Mouse (Mus musculus) forebrain, embryonic 12.5 days (tissue): ENCODE data around the gene Ifitm7. TPM values are rescaled to one million over a fixed set of nuclear protein-coding genes. Genes with fewer than 3 reads are reported as not detected.

Source experiments
- ATAC-seq: fragments of 200-750 bp; cut with Nextera tagmentation; 2 replicates; pipeline ENCODE4 v1.8.0; 2017; ENCODE audit warnings: moderate TSS enrichment; ENCODE audit not compliant: low FRiP score
- H3K27ac ChIP-seq: fragments of 300-500 bp; sonication (generic); 2 replicates; pipeline ENCODE4 v1.5.1; 2016; ENCODE audit warnings: mild to moderate bottlenecking
- H3K27me3 ChIP-seq: fragments of 300-500 bp; sonication (generic); 2 replicates; pipeline ENCODE4 v1.6.1; 2016; ENCODE audit warnings: mild to moderate bottlenecking
- H3K36me3 ChIP-seq: fragments of 300-500 bp; sonication (generic); replicated peaks from 2 replicates; pipeline ENCODE4 v1.6.1; 2016; ENCODE audit warnings: mild to moderate bottlenecking
- H3K4me1 ChIP-seq: fragments of 300-500 bp; sonication (generic); 2 replicates; pipeline ENCODE4 v1.6.1; 2016
- H3K4me2 ChIP-seq: fragments of 300-500 bp; sonication (generic); 2 replicates; pipeline ENCODE4 v1.6.1; 2016; ENCODE audit warnings: mild to moderate bottlenecking, moderate library complexity
- H3K4me3 ChIP-seq: fragments of 300-500 bp; sonication (generic); replicated peaks from 2 replicates; pipeline ENCODE4 v1.5.1; 2016; ENCODE audit warnings: mild to moderate bottlenecking
- H3K9ac ChIP-seq: fragments of 300-500 bp; sonication (generic); 2 replicates; pipeline ENCODE4 v1.6.1; 2016; ENCODE audit warnings: mild to moderate bottlenecking
- H3K9me3 ChIP-seq: fragments of 300-500 bp; sonication (generic); 2 replicates; pipeline ENCODE4 v1.6.1; 2016
- WGBS: fragments of 180-500 bp; shearing (Covaris S2); methylation state at CpG from one replicate; pipeline ENCODE4 v1.1.7; 2016; 5-methylcytosine and 5-hydroxymethylcytosine counted together
- polyA plus RNA-seq: library from polyadenylated mRNA; unstranded; fragments of >200 nt; fragmentation: Nextera tagmentation; extraction: Ambion mirVana; gene quantifications from 2 replicates; pipeline ENCODE4 v1.2.1, GENCODE M21; 2016

Ifitm7 gene
- polyA plus RNA-seq, 1 experiment from 2014 or later: 0.88 TPM

- no peaks in the 10 kb centered on the region for H3K9me3 ChIP-seq
- no peaks in the 10 kb centered on the region for H3K36me3 ChIP-seq
- 15% methylated on average over 1 of the region's 1 CpGs for WGBS
- no peak overlapping the region for H3K27ac ChIP-seq
- H3K9ac ChIP-seq: no peak overlapping the region
- no peaks in the 10 kb centered on the region for H3K4me1 ChIP-seq
- H3K4me2 ChIP-seq: no peak overlapping the region
- H3K27me3 ChIP-seq: no peaks in the 10 kb centered on the region
- H3K4me3 ChIP-seq: no peak overlapping the region
- no peak for ATAC-seq
Measured at GRCm38 (mm10) chr16:13962053-13962452, 24.6 kb downstream of the Ifitm7 start.

- Histone ChIP-seq H3K36me3 (no peaks in the 10 kb centered on the region), H3K4me3 (no peak overlapping the region), H3K9me3 (no peaks in the 10 kb centered on the region), H3K27me3 (no peaks in the 10 kb centered on the region), H3K9ac (no peak overlapping the region), H3K4me2 (no peak overlapping the region), H3K27ac (no peak overlapping the region), H3K4me1 (no peaks in the 10 kb centered on the region)
- 71% methylated on average over 3 of the region's 3 CpGs for WGBS
- no peak for ATAC-seq
Measured at GRCm38 (mm10) chr16:13951245-13951644, 35.4 kb downstream of the Ifitm7 start.

- 73% methylated on average over 1 of the region's 1 CpGs for whole genome bisulfite sequencing
Measured at GRCm38 (mm10) chr16:13946306-13946705, 40.4 kb downstream of the Ifitm7 start.

GRCm38 (mm10) chr16:13945153-13945552 is 41.5 kb downstream of the Ifitm7 start:
- peaks cover 9% of the 10 kb centered on the region for H3K4me1 ChIP-seq
- 79% methylated on average over 4 of the region's 4 CpGs for WGBS
- no peaks in the 10 kb centered on the region for H3K36me3 ChIP-seq
- ATAC-seq: no peak
- H3K4me3 ChIP-seq: no peak overlapping the region
- H3K27ac ChIP-seq: no peak overlapping the region
- no peak overlapping the region for H3K9ac ChIP-seq
- no peak overlapping the region for H3K4me2 ChIP-seq
- no peaks in the 10 kb centered on the region for H3K9me3 ChIP-seq
- peaks cover 20% of the 10 kb centered on the region for H3K27me3 ChIP-seq

More at GRCm38 (mm10) chr16:13946306-13946705, 40.4 kb downstream of the Ifitm7 start:
- Histone ChIP-seq H3K36me3 (no peaks in the 10 kb centered on the region), H3K4me2 (no peak overlapping the region), H3K4me1 (peaks cover 2% of the 10 kb centered on the region), H3K27me3 (peaks cover 12% of the 10 kb centered on the region), H3K9ac (no peak overlapping the region), H3K9me3 (no peaks in the 10 kb centered on the region), H3K27ac (no peak overlapping the region), H3K4me3 (no peak overlapping the region)
- no peak for ATAC-seq

GRCm38 (mm10) chr16:13944752-13945151 is 41.9 kb downstream of the Ifitm7 start:
- no peak overlapping the region for H3K4me2 ChIP-seq
- H3K4me3 ChIP-seq: no peak overlapping the region
- no peak overlapping the region for H3K9ac ChIP-seq
- H3K27me3 ChIP-seq: peaks cover 20% of the 10 kb centered on the region
- H3K9me3 ChIP-seq: no peaks in the 10 kb centered on the region
- WGBS: 84% methylated on average over 5 of the region's 5 CpGs
- no peak for ATAC-seq
- no peaks in the 10 kb centered on the region for H3K36me3 ChIP-seq
- peaks cover 9% of the 10 kb centered on the region for H3K4me1 ChIP-seq
- no peak overlapping the region for H3K27ac ChIP-seq

- Histone ChIP-seq H3K36me3 (no peaks in the 10 kb centered on the region), H3K4me1 (peaks cover 9% of the 10 kb centered on the region), H3K27me3 (peaks cover 20% of the 10 kb centered on the region), H3K27ac (no peak overlapping the region), H3K4me2 (no peak overlapping the region), H3K4me3 (no peak overlapping the region), H3K9me3 (no peaks in the 10 kb centered on the region), H3K9ac (no peak overlapping the region)
- WGBS: 70% methylated on average over 4 of the region's 4 CpGs
- no peak for ATAC-seq
Measured at GRCm38 (mm10) chr16:13944178-13944577, 42.5 kb downstream of the Ifitm7 start.

DNA sequence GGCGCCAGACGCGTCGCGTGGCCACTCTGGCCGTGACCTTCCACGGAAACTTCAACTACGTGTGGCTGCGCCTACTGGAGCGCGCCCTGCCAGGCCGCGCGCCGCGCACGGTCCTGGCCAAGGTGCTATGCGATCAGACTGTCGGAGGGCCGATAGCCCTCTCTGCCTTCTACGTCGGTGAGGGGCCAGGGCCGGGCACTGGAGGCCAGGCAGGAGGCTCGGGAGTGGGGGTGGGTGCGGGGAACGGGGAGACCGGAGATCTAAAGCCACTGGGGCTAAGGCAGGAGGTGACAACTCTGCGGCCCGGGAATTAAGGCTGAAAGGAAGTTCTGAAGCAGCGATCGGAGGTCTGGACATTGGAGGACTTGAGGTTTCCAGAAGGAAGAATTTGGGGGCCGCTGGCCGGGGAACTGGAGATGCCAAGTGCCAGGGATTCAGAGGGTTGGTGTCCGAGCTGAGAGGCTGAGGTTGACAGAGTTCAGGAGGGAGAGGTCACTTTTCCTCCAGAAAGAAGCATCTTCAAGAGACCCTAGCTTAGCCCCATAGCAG is 45.8 kb downstream of the Ifitm7 start:
- no peak overlapping the region for H3K27ac ChIP-seq
- peaks cover 9% of the 10 kb centered on the region for H3K4me1 ChIP-seq
- H3K36me3 ChIP-seq: no peaks in the 10 kb centered on the region
- WGBS: 4% methylated on average over 34 of the region's 34 CpGs
- peak overlapping the region; percentile 99 for H3K4me2 ChIP-seq
- ATAC-seq: peak; percentile 75
- no peaks in the 10 kb centered on the region for H3K9me3 ChIP-seq
- H3K9ac ChIP-seq: peak overlapping the region; percentile 66
- H3K27me3 ChIP-seq: peaks cover 20% of the 10 kb centered on the region
- peak overlapping the region; percentile 69 for H3K4me3 ChIP-seq

DNA sequence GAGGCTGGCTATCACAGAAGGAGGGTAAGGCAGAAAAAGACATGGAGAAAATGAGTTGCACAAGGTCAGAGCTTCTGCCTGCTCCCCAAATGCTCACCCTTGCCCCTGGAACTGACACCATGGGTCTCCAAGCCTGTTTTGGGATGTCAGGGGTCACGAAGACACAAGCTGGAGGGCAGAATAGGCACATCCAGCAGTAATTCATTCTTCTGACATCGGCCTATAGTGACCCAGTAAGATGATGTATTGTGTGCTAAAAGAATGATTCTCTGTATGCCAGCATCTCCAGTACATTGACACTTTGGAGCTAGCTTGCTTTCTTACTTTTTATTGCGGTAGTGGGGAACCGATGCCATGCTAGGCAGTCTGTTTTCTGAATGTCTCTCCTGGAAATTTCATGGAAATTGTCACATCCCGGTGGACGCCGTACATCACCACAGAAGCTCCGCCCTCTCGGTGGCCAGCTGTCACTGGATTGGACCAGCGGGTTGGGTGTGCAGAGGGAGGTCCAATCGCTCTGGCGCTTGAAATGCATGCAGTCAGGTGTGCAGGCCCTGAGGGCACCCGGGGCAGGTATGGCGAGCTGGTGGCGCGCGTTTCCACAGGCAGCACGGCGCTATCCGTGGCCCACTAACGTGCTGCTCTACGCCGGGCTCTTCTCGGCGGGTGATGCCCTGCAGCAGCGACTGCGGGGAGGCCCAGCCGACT is 46.4 kb downstream of the Ifitm7 start:
- Histone ChIP-seq H3K27ac (no peak overlapping the region), H3K9me3 (no peaks in the 10 kb centered on the region)
- 5% methylated on average over 28 of the region's 28 CpGs for WGBS

More for the DNA sequence above, 46.4 kb downstream of the Ifitm7 start:
- Histone ChIP-seq H3K36me3 (no peaks in the 10 kb centered on the region), H3K9ac (peak overlapping the region; percentile 66), H3K4me3 (peak overlapping the region; percentile 69), H3K27me3 (peaks cover 20% of the 10 kb centered on the region), H3K4me1 (peaks cover 9% of the 10 kb centered on the region), H3K4me2 (peak overlapping the region; percentile 99)
- peak; percentile 98 for ATAC-seq

Other genes starting within 250 kb of the Ifitm7 start
- 114 and 118 TPM in 2 replicates for gene Rrn3, start 206.2 kb downstream of the Ifitm7 start, polyA plus RNA-seq
- gene Ntan1, start 168.0 kb downstream of the Ifitm7 start, polyA plus RNA-seq: 177 and 186 TPM in 2 replicates
- gene Pdxdc1, start 83.8 kb downstream of the Ifitm7 start, polyA plus RNA-seq: 67.7 and 72.1 TPM in 2 replicates
- gene Mpv17l, start 83.7 kb downstream of the Ifitm7 start, polyA plus RNA-seq: 3.6 and 4.7 TPM in 2 replicates
- gene 2900011O08Rik, start 284 bp downstream of the Ifitm7 start, polyA plus RNA-seq: 40.9 and 45.5 TPM in 2 replicates
- 161 and 162 TPM in 2 replicates for gene Nde1, start 176.4 kb upstream of the Ifitm7 start, polyA plus RNA-seq
- 15.3 and 15.5 TPM in 2 replicates for gene Marf1, start 176.5 kb upstream of the Ifitm7 start, polyA plus RNA-seq